Mouse (Mus musculus): ENCODE measurements around the gene Cbx2.

DNA sequence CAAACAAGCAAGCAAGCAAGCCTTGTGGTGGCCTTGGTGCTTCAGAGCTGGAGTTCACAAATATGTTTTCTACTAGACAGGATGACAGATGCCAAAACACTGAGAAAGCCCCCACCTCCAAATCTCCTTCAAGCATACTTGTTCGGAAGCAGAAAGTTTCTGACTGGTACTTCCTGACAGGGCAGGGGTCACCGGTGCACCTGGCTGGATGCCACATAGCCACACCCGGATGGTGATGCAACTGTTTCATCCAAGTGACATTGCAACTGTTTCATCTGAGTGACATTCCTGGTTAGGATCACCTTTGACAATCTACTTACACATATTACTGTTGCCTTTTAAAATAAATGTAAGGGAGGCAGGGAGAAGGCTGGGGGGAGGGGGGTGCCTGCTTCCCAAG lies 25.6 kb upstream of the Cbx2 start:
- TF ChIP-seq MAX (IDR thresholded peaks at IDR 0.05; ENCODE audit: low read depth) (no peak), POLR2A (IDR thresholded peaks at IDR 0.05; ENCODE audit: insufficient read length, low read depth) (no peak), TCF3 (IDR thresholded peaks at IDR 0.05; ENCODE audit: insufficient read length, low read depth) (no peak), TCF12 (IDR thresholded peaks at IDR 0.05; ENCODE audit: insufficient read depth, poor library complexity, severe bottlenecking) (no peak), POLR2AphosphoS2 (IDR thresholded peaks at IDR 0.05; ENCODE audit: insufficient read length, low read depth) (no peak), E2F4 (IDR thresholded peaks at IDR 0.05; ENCODE audit: insufficient read depth) (no peak), USF1 (IDR thresholded peaks at IDR 0.05; ENCODE audit: low read depth) (no peak), MYOD1 (IDR thresholded peaks at IDR 0.05; ENCODE audit: control insufficient read depth in 1 of 3, insufficient read length in 2 of 3, low read depth in 2 of 3) (no peak), CEBPB (IDR thresholded peaks at IDR 0.05; ENCODE audit: insufficient read depth, poor library complexity, severe bottlenecking) (0 out of 2 replicates have a peak, but pooled peaks have one; percentile 22), MYOG (IDR thresholded peaks at IDR 0.05; ENCODE audit: control insufficient read depth in 1 of 3, insufficient read depth in 1 of 3, insufficient read length in 2 of 3, low read depth in 2 of 3) (no peak), REST (IDR thresholded peaks at IDR 0.05; ENCODE audit: insufficient read depth, insufficient read length) (no peak)
